Mouse (Mus musculus): ENCODE results near the gene Cend1.

The Cend1 gene

DNA sequence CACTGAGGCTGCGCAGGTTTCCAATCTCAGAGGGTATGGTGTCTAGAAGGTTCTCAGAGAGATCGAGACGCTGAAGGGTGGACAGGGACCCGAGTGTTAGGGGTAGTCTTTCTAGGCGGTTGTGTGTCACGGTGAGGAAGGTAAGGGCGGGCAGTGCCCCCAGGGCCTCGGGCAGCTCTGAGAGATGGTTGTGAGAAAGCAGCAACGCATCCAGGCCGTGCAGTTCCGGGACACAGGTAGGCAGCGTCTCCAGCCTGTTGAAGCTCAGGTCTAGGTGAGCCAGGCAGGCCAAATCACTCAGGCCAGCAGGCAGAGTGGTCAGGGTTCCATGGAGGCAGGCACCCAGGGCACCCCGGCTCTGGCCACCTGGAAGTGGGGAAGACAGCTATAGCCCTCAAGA, 12.9 kb upstream of the Cend1 start:
- DNase-seq: no peak

DNA sequence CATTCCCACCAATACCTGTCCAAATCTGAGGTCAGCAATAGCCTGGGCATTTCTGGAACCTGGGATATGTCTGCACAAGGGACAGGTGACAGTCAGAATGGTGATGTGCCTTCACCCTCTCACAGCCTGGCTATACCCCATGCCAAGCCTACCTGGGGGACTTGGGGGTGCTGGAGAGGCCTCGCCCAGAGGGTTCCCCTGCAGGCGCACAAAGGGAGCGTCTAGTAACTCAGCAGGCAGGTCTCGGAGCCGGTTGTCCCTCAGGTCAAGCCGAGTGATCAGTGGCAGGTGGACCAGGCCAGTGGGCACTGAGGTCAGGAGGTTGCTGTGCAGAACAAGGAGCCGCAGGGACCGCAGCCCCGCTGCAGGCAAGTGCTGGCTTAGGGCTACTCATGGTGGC, 12.2 kb upstream of the Cend1 start:
- no peak for DNase-seq

DNA sequence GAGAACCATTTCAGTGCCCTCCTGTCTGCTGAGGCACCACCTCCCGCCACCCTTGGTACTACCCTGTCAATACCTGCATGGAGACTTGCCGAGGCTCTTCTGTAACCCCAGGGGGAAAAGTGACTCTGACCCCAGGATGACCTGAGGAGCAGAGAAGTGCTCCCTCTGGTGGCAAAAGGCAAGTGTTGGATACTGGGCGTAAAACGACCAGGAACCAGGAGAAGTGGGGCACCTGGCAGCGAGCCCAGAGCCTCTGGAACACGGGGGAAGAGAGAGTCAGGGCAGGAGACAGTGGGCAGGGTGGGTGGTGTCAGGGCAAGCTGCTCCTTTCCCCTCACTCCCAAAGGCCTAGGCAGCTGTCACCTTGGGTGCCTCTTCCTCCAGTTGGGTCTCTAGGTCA, 11.3 kb upstream of the Cend1 start:
- peak; percentile 70 for DNase-seq

DNA sequence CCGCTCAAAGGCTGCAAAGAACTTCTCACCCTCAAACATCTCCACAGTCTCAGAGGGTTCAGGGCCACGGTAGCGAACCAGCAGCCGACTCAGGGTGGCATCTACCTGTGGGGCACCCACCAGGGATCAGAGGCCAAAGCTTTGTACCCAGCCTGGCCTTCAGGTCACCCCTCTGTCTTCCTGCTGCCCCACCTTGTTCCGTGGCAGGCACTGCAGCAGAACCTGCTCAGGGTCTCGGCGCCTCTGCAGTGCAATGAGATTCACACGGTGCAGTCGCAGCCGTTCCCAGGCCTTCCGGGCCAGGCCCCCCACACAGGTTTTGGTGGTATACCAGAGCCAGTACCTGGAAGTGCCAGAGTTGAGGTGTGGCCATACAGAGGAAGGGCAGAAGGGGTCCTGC, 10.5 kb upstream of the Cend1 start:
- DNase-seq: no peak

DNA sequence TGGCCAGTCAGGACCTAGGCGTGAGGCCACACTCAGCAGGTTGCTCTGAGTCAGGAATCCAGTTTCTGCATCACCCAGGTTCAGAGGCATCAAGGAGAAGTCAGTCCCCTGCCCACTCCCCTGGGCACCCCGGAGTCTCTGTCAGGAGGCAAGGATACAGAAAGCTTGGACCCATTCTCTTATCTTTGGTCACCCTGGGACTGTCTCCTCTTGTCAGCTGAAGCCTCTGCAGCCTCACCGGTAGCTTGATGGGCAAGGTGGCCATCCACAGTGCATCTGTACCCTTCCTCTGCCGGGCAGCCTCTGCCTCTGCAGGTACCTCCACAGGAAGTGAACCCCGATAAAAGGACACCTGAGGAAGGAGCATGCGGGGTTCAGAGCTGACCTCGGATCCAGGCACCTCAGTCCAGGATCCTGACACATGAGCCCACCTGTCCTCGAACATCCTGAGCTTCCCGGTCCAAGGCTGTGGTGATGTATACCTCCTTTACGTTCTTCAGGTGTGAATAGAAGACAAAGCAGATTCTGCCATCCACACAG, 9.9 kb upstream of the Cend1 start:
- no peak for DNase-seq

DNA sequence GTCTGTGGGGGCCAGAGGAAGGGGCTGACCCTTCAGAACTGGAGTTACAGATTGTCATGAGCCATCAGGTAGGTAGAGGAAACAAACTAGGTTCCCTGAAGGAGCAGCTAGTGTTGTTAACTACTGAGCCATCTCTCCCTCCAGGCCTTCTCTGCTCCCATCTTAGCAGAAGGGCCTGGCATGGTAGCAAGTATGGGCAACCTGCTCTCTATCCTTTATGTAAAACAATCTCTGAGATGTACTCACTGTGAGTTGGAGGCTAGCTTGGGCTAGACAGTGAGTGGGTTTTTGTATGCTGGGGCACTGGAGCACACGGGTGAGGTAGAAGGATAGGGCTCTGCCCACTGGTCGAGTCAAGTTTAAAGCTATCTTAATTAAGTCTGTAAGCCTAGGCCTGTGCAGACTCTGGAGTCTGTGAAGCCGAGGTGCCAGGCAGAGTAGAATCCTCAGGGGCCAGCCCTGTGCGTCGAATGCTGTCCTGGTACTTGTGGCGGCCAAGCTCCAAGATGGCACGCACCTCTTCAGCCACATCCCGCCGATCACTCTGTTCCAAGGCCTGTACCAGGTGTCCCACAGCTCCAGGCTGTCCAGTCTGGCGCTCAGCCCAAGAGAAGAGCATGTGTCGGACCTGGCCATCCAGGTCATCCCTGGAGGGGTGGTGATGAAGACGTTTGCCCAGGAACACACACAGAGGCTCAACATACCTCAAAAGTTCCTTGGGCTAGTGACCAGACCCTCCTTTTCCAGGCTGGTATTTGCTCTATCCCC, 9.1 kb upstream of the Cend1 start:
- no peak for DNase-seq

DNA sequence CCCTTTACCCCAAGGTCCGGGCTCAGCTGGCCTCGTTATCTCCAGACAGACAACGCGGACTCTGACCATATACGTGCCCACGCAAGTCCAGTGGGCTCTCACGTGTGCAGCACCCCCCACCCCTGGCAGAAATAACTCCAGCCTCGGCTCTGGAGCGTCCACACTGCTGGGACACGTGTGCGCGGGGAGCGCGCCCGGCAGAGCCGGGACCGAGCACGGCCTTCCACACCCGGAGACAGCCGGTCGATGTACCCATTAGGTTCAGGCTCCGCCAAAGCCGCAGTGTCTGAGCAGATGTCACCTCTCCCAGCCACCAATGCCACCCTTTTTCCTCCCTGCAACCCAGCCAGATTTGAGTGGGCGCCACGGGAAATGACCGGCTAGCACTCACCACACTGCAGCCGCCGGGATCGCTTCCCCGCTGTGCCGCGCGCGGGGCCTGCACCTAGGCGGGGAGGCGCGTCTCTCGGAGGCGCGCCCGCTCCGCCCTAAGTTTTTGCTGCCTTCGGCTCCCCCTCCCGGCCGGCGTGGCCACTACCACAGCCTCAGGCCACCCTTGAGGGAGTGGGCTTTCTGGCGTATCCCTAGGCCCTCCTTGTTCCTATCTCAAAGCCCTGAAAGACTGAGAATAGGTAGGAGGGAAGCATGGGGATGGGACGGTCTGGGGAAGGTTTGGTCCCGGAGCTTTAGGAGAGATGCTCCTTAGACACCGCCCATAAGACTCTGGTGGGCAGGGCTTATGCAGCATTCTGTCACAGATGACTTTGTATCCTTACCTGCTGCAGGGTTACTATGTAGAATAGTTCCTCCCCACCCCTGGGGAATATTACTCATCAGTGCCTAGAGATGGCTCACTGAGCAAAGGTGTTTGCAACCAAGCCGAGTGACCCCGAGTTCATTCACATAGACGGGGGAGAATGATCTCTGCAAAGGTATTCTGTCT, 8.2 kb upstream of the Cend1 start, which contains the start of gene Slc25a22:
Slc25a22 (minus strand) TSS at position 715 of the 943 bp plus-strand sequence.
- DNase-seq: peak; percentile 77

DNA sequence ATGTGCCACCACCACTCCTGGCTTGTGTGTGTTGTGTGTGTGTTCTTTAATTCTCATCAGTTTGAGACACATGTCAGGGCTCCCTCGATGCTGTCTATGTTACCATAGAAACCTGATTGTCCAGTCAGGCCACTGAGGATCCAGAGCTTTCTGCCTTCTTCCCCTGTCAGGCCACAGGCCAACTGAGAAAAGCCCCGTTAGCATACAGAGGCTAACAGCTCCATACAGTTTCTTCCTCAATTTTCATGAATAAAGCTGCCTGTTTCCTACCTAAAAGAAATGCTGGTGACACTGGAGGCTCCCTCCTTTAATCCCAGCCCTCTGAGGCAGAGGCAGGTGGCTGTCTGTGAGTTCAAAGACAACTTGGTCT, 7.2 kb upstream of the Cend1 start:
- DNase-seq: no peak

DNA sequence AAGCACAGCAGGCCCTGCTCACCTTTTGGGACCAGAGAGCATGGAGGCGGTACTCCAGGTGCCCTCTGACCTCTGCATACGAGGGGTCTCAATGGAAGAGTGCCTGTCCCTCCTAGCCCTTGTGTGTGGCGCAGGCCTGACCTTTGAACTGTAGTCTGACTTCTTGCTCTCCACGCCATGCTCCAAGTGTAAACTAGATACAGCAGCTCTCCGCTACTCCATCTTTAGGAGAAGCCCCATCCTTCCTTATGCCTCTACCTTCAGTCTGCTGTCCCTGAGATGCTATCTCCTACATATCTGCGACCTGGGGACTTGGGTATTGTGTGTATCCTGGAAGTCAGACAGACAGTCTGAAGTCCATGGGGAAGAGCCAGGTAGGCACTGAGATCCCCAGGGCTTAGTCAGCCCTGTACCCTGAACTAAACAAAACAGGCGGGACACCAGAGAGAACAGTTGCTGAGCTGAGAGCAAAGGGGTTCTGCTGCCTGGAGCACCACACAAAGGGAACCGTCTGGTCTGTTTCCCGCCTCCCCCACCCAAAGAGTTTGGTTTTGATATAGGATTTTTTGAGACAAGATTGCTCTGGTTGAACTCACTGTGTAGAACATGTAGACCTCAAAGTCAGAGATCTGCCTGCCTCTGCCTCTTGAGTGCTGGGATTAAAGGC, 6.7 kb upstream of the Cend1 start:
- peak; percentile 44 for DNase-seq

DNA sequence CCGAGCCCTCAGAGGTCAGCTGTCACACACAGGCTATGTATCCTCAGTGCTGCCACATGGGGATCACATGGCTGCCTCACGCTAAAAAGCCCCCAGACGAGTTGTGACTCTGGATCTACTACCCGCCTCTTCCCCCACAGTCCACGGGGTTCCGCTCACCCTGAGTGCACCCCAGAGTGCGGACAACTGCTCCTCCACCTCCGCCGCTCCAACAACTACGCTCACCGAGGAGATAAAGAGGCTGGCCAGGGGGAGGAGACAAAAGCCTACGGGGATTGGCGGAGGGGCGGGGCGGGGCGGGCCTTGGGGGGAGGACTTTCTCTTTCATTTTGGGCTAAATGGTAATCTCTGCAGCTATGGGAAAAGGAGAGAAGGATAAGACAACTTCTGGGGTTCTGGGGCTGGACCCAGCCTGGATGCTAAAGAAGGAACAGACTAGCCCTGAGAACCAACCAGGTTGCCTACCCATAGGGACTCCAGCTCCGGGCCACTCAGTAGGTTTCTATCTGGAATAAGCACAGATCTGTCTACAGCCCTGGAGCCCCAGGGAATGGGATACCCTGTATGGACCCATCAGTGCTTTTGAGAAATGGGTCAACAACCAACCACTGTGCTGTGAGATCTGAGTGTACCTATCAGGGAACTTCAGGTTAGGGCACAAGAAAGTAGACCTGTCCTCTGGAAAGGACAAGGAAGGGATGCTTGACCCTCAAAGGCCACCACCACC, 6.0 kb upstream of the Cend1 start:
- peak; percentile 54 for DNase-seq

DNA sequence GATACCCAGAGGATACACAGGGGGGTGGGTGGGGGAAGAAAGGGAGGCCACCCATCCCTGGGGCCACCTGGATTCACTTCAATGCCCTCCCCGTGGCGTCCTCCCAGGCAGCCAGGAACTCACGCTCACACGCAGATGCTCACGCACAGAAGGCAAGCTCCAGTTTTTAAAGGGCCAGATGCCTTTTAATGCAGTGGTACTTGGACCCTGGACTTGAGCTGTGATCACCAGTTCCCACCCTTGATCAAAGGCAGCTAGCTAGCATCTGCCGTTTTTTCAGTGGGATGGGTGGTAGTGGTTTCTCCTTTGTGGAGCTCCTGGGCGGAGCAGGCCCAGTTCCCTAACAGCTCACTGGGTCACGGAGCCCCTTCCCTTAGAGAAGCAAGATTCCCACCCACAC, 5.2 kb upstream of the Cend1 start:
- DNase-seq: no peak

DNA sequence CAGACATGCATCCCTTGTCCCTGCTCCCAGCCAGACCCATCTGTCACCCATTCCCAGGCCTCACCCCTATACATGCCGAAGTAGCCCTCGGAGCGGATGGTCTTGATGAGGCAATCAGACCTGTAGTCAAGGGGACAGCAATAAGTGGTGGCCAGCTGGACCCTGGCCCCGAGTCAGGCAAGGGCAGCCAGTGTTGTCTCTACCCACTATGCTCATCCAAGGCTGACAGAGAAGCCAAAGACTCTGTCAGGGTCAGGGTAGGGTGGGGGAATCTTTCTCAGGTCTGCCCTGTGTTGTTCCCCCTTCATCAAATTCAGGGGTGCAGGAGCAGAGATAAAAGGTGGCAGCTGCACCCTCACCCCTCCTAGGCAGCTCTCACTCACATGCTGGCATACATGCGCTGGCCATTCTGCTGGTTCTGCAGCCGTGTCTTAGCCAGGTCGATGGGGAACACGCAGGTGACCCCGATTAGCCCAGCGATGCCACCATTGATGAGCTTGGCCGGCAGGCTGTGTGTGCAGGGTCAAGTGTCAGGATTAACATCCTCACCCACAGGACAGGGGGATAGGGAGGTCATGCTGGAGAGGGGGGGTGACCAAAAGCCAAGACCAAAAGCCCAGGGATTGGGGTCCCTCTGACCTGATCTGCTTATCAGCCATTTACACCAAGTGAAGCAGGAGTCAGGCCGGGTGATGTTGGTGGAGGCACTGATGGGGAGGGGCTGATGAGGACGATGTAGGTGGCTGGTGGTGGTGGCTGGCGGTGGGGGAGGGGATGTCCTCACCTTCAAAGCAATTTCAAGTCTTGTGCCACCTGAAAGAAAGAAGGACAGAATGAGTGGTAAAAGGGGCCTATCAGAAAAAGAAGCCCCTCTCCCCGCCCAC, 4.5 kb upstream of the Cend1 start:
- no peak for DNase-seq

DNA sequence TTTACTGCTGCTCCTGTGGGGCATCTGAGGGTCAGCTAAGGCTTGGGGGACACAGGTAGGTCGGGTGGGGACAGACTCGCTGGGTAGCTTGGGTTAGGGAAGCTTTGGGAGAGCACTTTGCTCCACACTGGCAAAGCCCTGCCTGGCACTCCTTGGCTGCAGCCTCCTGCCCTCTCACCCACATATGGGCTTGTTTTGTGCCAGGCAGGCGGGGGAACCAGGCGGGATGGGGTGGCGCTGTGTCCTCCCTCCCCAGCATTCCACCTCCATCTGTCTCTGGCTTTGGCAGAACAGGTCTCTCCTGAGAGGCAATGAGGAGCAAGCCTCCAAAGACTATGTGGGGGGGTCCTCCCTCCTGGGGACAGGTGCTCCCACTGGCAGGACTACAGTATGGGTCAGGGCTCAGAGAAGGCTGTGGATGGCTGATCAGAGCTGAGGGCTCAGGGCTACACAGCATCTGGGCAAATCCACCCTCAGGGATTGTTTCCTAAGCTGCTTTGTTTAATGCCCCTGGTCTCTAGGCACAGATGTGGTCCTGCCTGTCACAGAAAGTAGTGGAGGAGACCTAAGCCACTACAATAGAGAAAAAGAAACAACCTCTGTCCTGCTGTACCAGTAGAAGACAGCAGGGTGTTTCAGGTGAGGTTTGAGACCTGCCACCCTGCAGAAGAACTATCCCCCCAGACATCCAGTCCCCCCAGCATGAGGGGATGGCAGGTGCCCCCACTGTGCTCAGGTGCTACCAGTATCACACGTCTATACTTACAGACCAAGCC, 3.6 kb upstream of the Cend1 start:
- peak; percentile 83 for DNase-seq

DNA sequence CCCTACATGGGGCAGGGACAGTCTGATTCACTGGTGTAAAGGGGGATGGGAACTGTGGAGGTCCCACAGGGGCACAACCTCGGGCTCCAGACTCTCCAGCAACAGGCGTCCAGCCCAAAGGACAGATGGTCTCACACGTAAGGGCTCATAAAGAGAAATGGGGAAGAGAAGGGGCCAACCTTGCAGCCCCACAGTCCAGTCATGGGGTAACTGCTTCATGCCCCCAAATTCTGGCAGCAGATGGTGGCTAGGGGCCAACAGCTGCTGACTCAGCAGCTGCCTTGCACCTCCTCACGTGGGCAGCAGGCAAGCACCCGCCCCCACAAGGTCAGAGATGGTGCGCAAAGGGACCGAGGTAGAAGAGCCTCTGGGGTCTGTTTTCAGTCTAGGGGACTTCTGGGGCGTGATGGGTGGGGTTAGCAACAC, 2.9 kb upstream of the Cend1 start:
- no peak for DNase-seq

DNA sequence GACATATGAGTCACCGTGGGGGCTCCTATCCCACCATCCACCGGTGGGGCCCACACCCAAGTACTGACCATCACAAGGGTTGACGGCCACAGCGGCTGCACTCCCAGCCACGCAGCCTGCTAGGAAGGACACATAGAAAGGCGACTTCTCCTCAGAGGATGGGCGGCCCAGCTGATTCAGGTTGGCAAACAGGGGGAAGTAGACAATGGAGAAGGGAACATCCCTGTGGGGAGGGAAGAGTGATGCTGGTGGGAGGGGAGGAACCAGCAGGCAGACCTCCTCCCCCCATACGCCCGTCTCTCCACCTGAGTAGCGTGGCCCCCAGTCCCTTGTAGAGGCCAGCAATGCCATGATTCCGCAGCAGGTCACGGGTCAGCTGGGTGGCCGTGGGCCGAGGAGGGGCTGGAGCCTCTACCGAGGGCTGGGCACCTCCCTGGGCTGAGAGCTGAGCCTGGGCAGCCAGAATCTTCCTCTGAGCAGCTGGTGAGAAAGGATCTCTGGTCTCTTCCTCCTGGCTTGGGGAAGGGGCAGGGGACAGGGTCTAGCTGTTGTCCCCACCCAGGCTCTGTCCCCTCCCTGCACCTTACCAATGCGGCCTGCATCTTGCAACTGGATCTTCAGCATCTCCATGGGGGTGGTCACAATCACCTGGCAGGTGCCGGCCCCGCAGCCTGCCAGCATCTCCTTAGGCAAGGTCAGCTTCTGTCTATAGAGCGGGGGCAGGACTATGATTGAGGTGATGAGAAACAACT, 2.3 kb upstream of the Cend1 start:
- DNase-seq: no peak

DNA sequence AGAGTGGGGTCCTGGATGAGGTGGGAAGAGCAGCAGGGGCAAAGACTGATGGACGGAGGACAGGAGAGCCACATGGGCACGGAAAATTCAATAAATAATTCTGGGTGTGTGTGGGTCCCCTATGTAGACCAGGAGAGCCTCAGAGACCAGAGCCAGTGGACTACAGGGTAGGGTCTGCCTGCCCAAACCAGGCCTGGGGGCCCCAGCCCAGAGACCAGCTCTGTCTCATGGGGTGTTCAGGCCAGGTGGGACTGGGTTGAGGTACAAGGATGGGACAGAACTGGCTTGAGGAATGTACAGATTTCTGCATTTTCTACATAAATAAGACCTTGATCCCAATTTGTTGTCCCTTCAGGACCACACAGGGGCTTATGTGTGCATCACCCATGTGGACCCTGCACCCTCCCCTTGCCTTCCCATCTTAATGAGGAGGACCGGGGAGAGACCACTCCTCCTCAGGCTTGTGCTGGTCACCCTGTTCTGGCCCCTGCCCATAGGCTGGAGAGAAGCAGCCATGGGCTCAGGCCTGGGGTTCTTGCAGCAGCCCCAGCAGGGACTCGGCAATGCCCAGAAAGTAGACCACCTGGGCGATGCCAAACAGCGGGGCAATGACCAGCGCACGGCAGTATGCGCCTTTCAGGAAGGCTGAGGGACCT, 1.4 kb upstream of the Cend1 start:
- DNase-seq: no peak

DNA sequence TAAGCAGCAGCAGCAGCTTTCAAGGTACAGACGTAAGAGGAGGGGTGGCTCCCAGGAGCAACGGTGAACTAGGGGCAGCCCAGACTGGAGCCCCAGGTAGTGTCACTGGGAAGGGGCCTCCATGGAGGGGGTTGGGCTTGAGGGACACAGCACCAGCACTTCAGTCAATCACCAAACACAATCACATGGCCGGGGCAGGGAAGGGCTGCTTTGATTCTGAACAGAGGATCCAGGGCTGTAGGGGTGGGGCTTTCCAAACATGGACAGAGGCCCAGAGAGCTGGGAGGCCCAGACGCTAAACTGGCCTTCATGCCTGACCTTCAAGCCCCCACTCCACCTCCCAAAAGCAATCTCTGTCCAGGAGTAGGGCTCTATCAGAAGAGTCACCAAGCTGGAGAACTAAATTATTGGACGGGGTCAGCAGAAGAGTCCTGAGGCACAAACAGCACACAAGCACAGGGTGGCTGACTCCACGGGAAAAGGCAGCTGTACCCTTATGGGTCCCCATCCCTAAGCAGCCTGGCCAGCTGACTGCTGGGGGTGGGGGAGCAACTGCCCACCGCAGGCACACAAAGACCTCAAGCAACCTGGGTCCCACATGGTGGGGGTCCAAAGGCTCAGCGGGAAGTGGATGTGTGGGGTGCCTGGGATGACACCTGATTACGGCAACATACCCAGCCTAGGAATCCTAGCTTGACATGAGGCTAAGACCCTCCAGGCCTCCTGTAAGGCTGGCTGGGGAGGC, 721 bp upstream of the Cend1 start:
- DNase-seq: no peak

DNA sequence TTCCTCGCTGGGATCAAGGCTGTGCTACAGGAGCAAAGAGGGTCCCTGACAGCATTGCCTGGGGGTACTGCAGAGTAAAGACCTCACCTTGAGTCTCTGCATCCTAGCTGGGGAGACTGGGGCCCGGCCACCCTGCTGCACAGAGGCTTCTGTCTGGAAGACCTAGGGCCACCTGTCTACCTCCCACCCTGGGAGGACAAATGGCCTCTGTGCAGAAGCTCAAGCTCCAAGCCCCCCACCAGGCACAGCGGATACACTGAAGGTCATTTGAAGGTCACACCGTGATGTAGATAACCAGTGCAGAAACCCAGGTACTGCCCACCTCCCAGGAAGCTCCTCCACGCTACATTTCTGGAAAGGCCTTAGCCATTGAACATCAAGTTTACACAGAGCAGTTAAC, 590 bp downstream of the Cend1 start:
- DNase-seq: no peak

Data from kidney, adult 9 months (tissue).